Mouse (Mus musculus) heart, embryonic 13.5 days (tissue): ENCODE data around the gene Mprip. TPM values are rescaled to one million over a fixed set of nuclear protein-coding genes. Genes with fewer than 3 reads are reported as not detected.

ENCODE experiments used
- ATAC-seq: fragments of 200-750 bp; cut with Nextera tagmentation; 2 replicates; pipeline ENCODE4 v1.8.0; 2017; ENCODE audit warnings: moderate TSS enrichment; ENCODE audit not compliant: insufficient number of reproducible peaks, low FRiP score, low TSS enrichment; ENCODE audit errors: extremely low read depth
- H3K27ac ChIP-seq: fragments of 300-500 bp; sonication (generic); replicated peaks from 2 replicates; pipeline ENCODE4 v1.5.1; 2015; ENCODE audit warnings: moderate library complexity, mild to moderate bottlenecking, inconsistent platforms
- H3K27me3 ChIP-seq: fragments of 300-500 bp; sonication (generic); replicated peaks from 2 replicates; pipeline ENCODE4 v1.6.1; 2015; ENCODE audit warnings: mild to moderate bottlenecking, inconsistent platforms
- H3K36me3 ChIP-seq: fragments of 300-500 bp; sonication (generic); 2 replicates; pipeline ENCODE4 v1.6.1; 2015; ENCODE audit warnings: mild to moderate bottlenecking, inconsistent platforms
- H3K4me1 ChIP-seq: fragments of 300-500 bp; sonication (generic); 2 replicates; pipeline ENCODE4 v1.6.1; 2015; ENCODE audit warnings: inconsistent platforms
- H3K4me2 ChIP-seq: fragments of 300-500 bp; sonication (generic); 2 replicates; pipeline ENCODE4 v1.6.1; 2015; ENCODE audit warnings: inconsistent platforms, mild to moderate bottlenecking, moderate library complexity
- H3K4me3 ChIP-seq: fragments of 300-500 bp; sonication (generic); 2 replicates; pipeline ENCODE4 v1.5.1; 2015; ENCODE audit warnings: moderate library complexity, mild to moderate bottlenecking, inconsistent platforms
- H3K9ac ChIP-seq: fragments of 300-500 bp; sonication (generic); 2 replicates; pipeline ENCODE4 v1.6.1; 2015; ENCODE audit warnings: inconsistent platforms, mild to moderate bottlenecking, moderate library complexity
- H3K9me3 ChIP-seq: fragments of 300-500 bp; sonication (generic); 2 replicates; pipeline ENCODE4 v1.6.1; 2016; ENCODE audit warnings: inconsistent platforms
- WGBS: fragments of 180-500 bp; shearing (Covaris S2); methylation state at CpG from one replicate; pipeline ENCODE4 v1.1.7; 2015; ENCODE audit warnings: mixed read lengths; 5-methylcytosine and 5-hydroxymethylcytosine counted together
- polyA plus RNA-seq: library from polyadenylated mRNA; unstranded; fragments of >200 nt; fragmentation: Nextera tagmentation; extraction: Ambion mirVana; gene quantifications from 2 replicates; pipeline ENCODE4 v1.2.1, GENCODE M21; 2015

Mprip gene
- polyA plus RNA-seq, 1 experiment from 2014 or later: 25.0 TPM

DNA sequence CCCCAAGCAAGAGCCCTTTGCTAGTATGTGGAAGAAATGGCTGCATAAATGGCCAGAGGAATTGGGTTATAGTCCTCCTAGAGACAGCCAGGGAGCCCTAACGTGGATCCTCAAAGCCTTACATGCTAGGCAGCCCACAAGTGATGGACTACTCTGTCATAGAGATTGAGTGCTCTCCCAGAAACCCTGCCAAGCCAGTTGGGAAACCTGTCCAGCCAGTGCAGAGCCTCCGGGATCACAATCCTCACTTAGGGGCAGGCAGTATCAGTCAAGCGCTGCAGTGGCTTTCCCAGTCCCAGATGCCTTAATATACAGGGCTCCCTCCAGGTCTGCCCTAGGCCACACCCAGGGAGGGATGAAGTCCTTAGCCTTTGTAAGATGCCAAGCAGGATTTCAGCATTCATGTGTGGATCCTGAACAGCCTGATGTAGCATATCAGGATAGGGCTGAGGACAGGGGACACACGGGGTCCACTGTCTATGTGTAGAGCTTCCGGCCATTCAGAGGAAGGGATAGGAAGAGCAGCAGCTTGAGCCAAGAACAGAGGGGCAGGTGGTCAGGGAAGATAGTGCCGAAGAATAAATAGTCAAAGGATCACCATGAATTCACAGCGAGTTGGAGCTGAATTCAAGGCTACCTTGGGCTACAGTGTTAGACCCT is 27.0 kb upstream of the Mprip start:
- H3K9ac ChIP-seq: no peak overlapping the region
- 70% methylated on average over 7 of the region's 7 CpGs for WGBS
- ATAC-seq: no peak

DNA sequence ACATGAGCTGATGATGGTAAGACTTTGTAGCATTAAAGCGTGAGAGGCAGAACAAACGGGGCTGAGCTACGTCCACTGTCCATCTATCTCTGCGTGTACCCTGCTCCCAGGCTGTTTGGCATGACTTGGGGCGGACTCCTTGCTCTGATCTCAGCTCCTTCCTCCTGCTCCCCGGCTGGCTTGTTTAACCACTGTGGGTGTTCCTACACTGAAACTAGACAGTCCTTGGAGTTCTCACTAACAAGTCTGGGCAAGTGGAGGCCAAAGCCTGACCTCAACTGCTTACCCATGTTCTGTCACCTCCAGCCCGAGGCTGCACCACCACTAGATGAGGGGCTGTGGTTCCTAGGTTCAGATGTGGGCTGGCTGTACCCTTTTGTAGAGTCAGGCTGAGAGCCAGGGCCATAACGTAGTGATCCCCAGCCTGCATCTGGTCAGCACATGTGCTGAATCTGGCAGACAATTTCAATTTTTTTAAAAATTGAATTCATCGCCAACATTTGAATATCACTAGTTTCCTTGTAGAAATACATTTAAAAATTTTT is 25.8 kb upstream of the Mprip start:
- no peaks in the 10 kb centered on the region for H3K9me3 ChIP-seq
- H3K4me3 ChIP-seq: no peak overlapping the region
- H3K27ac ChIP-seq: no peak overlapping the region
- H3K9ac ChIP-seq: no peak overlapping the region
- H3K36me3 ChIP-seq: no peaks in the 10 kb centered on the region
- no peaks in the 10 kb centered on the region for H3K4me1 ChIP-seq
- no peaks in the 10 kb centered on the region; the same call in none of the 2 replicates for H3K27me3 ChIP-seq
- no peak overlapping the region for H3K4me2 ChIP-seq
- no peak for ATAC-seq
- WGBS: 69% methylated on average over 9 of the region's 9 CpGs

More for the DNA sequence above, 27.0 kb upstream of the Mprip start:
- Histone ChIP-seq H3K27ac (no peak overlapping the region), H3K4me3 (no peak overlapping the region), H3K9me3 (no peaks in the 10 kb centered on the region), H3K36me3 (no peaks in the 10 kb centered on the region), H3K27me3 (no peaks in the 10 kb centered on the region; the same call in none of the 2 replicates), H3K4me1 (no peaks in the 10 kb centered on the region), H3K4me2 (no peak overlapping the region)

DNA sequence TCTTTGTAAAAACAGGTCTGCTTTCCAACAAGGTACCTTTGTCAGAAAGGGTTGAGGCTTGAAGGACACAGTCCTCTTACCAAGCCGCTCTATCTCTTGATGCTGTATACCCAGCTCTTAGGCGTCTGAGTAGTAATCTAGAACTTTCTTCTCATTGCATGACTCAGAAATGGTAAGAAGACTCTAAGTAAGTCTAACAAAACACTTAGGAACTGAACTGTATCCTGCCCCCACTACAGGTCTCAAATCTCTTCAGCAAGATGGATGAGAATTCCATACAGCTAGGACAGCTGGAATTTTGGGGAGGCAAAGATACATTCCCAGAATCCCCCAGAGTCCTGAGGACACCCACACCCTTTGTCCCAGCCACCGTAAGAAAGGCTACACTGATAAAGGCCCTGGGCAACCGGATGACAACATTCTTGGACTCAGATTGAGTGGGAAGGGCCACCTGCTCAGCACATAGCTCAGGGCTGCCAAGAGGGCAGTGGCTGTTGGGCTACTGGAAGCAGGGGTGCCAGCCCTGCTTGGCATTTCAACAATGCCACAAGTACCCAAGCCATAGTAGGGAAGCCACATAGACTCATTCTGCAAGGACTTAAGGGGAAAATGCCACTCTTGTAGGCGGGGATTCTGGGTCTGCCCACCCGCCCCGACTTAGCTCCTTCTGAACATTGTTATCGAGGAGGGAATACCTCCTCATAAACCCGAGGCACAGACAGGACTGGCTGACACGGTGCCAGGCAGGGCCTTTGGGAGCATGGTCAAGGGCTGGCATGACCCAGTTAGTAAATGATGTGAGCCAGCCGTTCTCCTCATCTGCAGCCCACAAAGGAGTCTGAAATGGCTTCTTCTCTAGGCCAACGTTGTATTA is 25.0 kb upstream of the Mprip start:
- H3K27me3 ChIP-seq: no peaks in the 10 kb centered on the region; the same call in 1 of the 2 replicates
- no peaks in the 10 kb centered on the region for H3K4me1 ChIP-seq
- 64% methylated on average over 12 of the region's 12 CpGs for WGBS
- H3K4me3 ChIP-seq: no peak overlapping the region
- H3K36me3 ChIP-seq: no peaks in the 10 kb centered on the region
- H3K4me2 ChIP-seq: no peak overlapping the region
- H3K9me3 ChIP-seq: no peaks in the 10 kb centered on the region
- no peak for ATAC-seq
- H3K27ac ChIP-seq: no peak overlapping the region
- H3K9ac ChIP-seq: no peak overlapping the region

DNA sequence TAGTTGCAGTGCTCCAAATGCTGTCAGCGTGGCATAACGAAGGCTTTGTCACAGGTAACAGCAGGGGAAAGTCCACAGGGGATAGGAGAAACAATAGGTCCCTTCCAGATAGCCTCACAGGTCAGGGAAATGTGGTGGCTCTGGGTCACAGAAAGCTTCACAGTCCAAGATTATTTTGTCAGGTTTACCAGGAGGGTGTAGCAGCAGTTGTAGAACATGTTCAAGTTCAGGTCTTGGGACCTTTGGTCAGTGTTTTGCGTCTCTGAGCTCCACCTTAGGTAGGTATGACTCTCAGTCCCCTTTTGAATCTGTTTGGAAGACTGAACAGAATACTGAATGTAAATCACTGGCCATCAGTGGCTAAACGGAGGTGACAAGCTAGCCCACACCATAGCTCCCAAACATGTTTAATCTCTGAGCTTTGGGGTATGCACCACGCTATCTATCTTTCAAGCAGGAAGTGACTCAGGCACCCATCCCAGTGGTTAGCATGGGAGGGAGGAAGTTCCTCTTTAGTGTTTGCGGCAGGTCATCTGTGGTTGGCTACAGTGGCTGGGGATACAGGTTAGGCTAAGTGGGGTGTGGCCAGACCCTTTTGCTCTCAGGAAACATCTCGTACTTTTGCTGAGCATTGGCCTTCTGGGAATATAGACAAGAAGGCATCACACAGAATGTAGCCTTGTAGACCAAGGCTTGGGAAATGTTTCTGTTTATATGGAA is 24.2 kb upstream of the Mprip start:
- Histone ChIP-seq H3K36me3 (no peaks in the 10 kb centered on the region), H3K4me2 (no peak overlapping the region), H3K27me3 (no peaks in the 10 kb centered on the region), H3K9ac (no peak overlapping the region), H3K27ac (no peak overlapping the region), H3K4me3 (no peak overlapping the region), H3K9me3 (no peaks in the 10 kb centered on the region), H3K4me1 (no peaks in the 10 kb centered on the region)
- ATAC-seq: no peak
- WGBS: 58% methylated on average over 7 of the region's 7 CpGs

DNA sequence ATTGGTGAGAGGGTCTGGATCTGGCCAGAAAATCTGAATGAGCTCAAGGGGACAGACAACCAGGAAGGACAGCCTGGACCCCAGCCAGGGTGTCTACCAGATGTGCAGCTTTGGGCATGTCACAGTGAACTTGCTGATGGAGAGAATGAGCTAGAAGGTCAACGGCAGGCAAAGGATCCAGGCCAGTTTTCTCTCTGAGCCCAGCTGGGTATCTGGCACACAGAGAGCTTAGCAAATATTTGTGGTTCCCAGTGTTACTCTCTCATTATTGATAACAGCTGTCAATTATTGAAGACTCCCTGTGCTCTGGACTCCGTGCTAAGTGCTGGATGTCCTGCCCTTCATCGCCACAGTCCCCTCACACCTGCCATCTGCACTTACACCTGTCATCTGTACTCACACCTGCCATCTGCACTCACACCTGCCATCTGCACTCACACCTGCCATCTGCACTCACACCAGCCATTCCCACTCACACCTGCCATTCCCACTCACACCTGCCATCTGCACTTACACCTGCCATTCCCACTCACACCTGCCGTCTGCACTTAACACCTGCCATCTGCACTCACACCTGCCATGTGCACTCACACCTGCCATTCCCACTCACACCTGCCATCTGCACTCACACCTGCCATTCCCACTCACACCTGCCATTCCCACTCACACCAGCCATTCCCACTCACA is 21.0 kb upstream of the Mprip start:
- H3K4me1 ChIP-seq: peaks cover 4% of the 10 kb centered on the region
- WGBS: 77% methylated on average over 4 of the region's 4 CpGs
- 0 out of 2 replicates have a peak, but pooled peaks cover 2% of the 10 kb centered on the region for H3K27me3 ChIP-seq
- H3K36me3 ChIP-seq: no peaks in the 10 kb centered on the region
- no peak overlapping the region for H3K9ac ChIP-seq
- no peaks in the 10 kb centered on the region for H3K9me3 ChIP-seq
- no peak overlapping the region for H3K4me3 ChIP-seq
- no peak overlapping the region for H3K4me2 ChIP-seq
- ATAC-seq: no peak
- no peak overlapping the region for H3K27ac ChIP-seq

DNA sequence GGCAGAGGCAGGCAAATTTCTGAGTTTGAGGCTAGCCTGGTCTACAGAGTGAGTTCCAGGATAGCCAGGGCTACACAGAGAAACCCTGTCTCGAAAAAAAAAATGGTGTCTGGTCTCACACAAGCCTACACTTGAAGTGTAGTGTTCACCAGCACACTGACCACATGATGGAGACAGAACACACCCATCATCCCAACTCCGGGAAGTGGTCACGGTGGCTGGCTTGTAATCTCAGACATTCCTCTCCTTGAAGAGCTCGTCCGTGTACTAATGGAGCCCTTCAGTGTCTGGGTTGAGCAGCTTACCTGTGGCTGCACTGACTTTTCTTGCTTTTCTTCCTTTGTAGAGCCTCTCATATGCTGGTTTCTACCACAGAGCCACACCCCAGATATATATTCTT is 19.9 kb upstream of the Mprip start:
- ATAC-seq: no peak
- Histone ChIP-seq H3K27me3 (0 out of 2 replicates have a peak, but pooled peaks cover 2% of the 10 kb centered on the region), H3K4me1 (peaks cover 11% of the 10 kb centered on the region), H3K4me2 (no peak overlapping the region), H3K9me3 (no peaks in the 10 kb centered on the region), H3K9ac (no peak overlapping the region), H3K36me3 (no peaks in the 10 kb centered on the region), H3K4me3 (no peak overlapping the region), H3K27ac (no peak overlapping the region)
- WGBS: 40% methylated on average over 5 of the region's 5 CpGs

DNA sequence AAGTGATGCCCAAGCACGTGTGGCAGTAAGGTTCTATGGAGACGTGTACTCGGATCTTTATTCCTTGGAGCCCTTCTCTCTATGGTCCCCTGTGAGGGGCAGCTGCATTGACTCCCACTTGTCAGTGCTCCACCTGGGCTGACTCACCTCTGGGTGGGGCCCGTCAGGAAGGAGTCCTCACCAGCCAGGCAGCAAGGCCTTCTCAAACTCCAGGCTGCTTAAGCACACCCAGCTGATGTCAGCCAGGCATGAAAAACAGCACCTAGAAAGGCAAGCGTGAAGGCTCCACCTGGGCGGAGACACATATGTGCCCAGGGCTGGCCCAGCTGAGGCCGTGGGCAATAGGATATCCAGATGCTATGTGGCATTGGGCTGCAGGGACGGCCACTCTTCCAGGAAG is 18.7 kb upstream of the Mprip start:
- Histone ChIP-seq H3K4me2 (no peak overlapping the region), H3K27ac (no peak overlapping the region), H3K27me3 (0 out of 2 replicates have a peak, but pooled peaks cover 2% of the 10 kb centered on the region), H3K36me3 (no peaks in the 10 kb centered on the region), H3K9ac (no peak overlapping the region), H3K4me3 (no peak overlapping the region), H3K4me1 (peaks cover 11% of the 10 kb centered on the region), H3K9me3 (no peaks in the 10 kb centered on the region)
- ATAC-seq: no peak
- WGBS: 79% methylated on average over 8 of the region's 8 CpGs

DNA sequence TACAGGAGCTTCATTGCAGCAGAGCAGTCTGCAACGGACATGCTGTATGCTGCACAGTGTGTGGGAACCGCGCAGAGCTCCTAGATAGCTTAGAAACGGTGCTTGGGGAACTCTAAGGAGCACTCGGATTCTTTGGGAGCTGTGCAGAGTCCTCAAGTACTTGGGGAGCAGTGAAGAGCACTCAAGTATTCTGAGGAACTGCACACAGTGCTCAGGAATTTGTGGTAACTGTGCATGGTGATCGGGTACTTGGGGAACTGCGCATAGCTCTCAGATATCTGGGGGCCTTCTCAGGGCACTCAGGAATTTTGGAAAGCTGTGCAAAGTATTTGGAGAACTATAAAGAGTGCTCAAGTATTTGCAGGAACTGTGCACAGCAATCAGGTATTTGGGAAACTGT is 16.1 kb upstream of the Mprip start:
- peaks cover 11% of the 10 kb centered on the region for H3K4me1 ChIP-seq
- no peak overlapping the region for H3K9ac ChIP-seq
- no peak overlapping the region for H3K27ac ChIP-seq
- no peaks in the 10 kb centered on the region for H3K36me3 ChIP-seq
- ATAC-seq: no peak
- no peaks in the 10 kb centered on the region for H3K9me3 ChIP-seq
- H3K4me2 ChIP-seq: no peak overlapping the region
- WGBS: 36% methylated on average over 7 of the region's 7 CpGs
- no peak overlapping the region for H3K4me3 ChIP-seq
- 0 out of 2 replicates have a peak, but pooled peaks cover 2% of the 10 kb centered on the region for H3K27me3 ChIP-seq

DNA sequence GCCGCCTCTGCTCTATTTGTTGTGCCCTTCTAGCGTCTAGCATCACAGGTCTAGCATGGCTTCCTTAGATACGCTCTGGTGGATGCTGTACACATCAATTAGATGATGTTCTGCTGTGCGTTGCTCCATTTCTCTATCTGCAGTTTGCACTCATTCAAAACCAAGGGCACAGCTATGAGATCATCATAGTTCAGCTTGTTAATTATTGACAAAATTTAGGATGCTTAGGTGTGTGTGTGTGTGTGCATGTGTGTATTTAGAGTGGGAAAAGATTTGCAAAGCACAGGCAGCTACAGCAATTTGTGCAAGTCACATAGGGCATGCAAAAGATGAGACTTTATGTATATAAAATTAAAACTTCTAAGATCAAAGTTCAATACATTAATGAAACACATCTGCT is 12.0 kb upstream of the Mprip start:
- no peak overlapping the region for H3K27ac ChIP-seq
- WGBS: 77% methylated on average over 4 of the region's 4 CpGs
- no peak overlapping the region for H3K9ac ChIP-seq
- H3K9me3 ChIP-seq: no peaks in the 10 kb centered on the region
- H3K4me2 ChIP-seq: no peak overlapping the region
- no peak for ATAC-seq
- peaks cover 11% of the 10 kb centered on the region for H3K4me1 ChIP-seq
- no peak overlapping the region for H3K4me3 ChIP-seq
- 0 out of 2 replicates have a peak, but pooled peaks cover 2% of the 10 kb centered on the region for H3K27me3 ChIP-seq
- H3K36me3 ChIP-seq: no peaks in the 10 kb centered on the region

DNA sequence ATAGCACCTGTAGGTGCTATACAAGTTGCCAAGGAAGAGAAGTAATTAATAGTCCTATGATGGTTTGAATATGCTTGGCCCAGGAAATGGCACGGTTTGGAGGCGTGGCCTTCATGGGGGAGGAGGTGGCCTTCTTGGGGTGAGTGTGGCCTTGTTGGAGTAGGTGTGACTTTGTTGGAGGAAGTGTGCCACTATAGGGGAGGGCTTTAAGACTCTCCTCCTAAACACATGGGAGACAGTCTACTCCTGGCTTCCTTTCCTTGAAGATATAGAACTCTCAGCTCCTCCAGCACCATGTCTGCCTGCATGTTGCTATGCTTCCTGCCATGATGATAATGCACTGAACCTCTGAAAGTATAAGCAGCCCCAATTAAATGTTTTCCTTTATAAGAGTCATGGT is 8.1 kb upstream of the Mprip start:
- Histone ChIP-seq H3K9me3 (no peaks in the 10 kb centered on the region), H3K9ac (no peak overlapping the region), H3K4me3 (no peak overlapping the region), H3K27me3 (no peaks in the 10 kb centered on the region), H3K36me3 (no peaks in the 10 kb centered on the region), H3K4me2 (no peak overlapping the region), H3K27ac (no peak overlapping the region), H3K4me1 (peaks cover 24% of the 10 kb centered on the region)
- 80% methylated on average over 2 of the region's 2 CpGs for WGBS
- ATAC-seq: no peak
